Comparison of ENCODE assay signal across 12 mouse cellular contexts in the genomic region with DNA sequence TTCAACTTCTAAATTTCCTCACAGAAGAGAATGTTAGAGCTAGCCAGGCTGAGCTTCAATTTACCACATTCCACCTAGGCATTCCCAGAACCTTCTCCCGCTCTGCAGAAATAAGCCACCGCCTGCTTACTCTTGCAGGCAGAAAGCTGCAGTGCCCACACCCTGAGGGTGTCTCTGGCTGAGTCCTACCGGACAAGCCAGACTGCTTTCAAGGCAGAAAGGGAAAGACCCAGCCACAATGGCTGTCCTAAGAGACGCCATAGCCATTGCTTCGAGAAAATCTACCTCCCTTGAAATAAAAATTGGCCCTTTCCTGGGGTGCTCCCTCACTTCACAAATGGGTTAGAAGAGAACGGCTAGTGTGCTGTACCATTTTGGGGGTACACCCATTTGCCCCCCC.
DNase-seq lines count a peak whose midpoint lies in the region; ATAC-seq and TF ChIP-seq lines count a peak whose summit lies in the region.
"Had no signal": no experiment of that assay in that cellular context is flagged by ENCODE, and none has a peak within 500 bp of the region (broad histone marks: within the 10 kb centered on the region; RNA-seq: fewer than 3 reads in every experiment).

No protein-coding gene starts in this region.

- ATAC-seq in forebrain, embryonic 11.5 days (replicated peaks; ENCODE audit: low FRiP score), result no peak
- no peak for ATAC-seq in hindbrain, embryonic 16.5 days
- no peak for ATAC-seq in neural tube, embryonic 15.5 days (ENCODE audit: low FRiP score)

- peaks cover 11% of the 10 kb centered on the region for H3K4me1 ChIP-seq in forebrain, embryonic 11.5 days (replicated peaks; ENCODE audit: control insufficient read depth, insufficient read depth, low read length)
- H3K4me1 ChIP-seq in hindbrain, embryonic 16.5 days (ENCODE audit: control insufficient read depth, insufficient read depth, low read depth, low read length), result peaks cover 21% of the 10 kb centered on the region
- peaks cover 33% of the 10 kb centered on the region for H3K4me1 ChIP-seq in neural tube, embryonic 15.5 days

- DNase-seq in layer of hippocampus, adult 2 months (ENCODE audit: low spot score in 2 of 2), result no peak
- DNase-seq in layer of hippocampus, adult 9-11 months, result no peak
- no peak for DNase-seq in forebrain, embryonic 11.5 days (ENCODE audit: low spot score)
- DNase-seq in lung, adult 18-20 months, result no peak
- DNase-seq in spleen, postnatal 14 days (ENCODE audit: low spot score in 2 of 2), result no peak
- DNase-seq in heart, postnatal 10 days, result no peak
- DNase-seq: gastrocnemius, postnatal 36 days; heart, postnatal 14 days had no signal

- H3K27ac ChIP-seq in layer of hippocampus, adult 2 months, result peak overlapping the region; percentile 97
- H3K27ac ChIP-seq in forebrain, embryonic 11.5 days (ENCODE audit: low read depth, low read length), result peak overlapping the region; percentile 94; the same call in 1 of the 2 replicates
- peak overlapping the region; percentile 100 for H3K27ac ChIP-seq in hindbrain, embryonic 16.5 days (ENCODE audit: low read depth, low read length)
- peak overlapping the region; percentile 100 for H3K27ac ChIP-seq in neural tube, embryonic 15.5 days (replicated peaks)
- H3K27ac ChIP-seq: limb, embryonic 15.5 days had no signal

- no peak for TF ChIP-seq CTCF in layer of hippocampus, adult 2 months (conservative IDR thresholded peaks at IDR 0.05)

- WGBS in forebrain, embryonic 11.5 days, result 48% methylated on average over 6 of the region's 6 CpGs
- 29% methylated on average over 6 of the region's 6 CpGs for WGBS in hindbrain, embryonic 16.5 days
- 24% methylated on average over 6 of the region's 6 CpGs for WGBS in neural tube, embryonic 15.5 days

- peak overlapping the region; percentile 74 for H3K4me2 ChIP-seq in forebrain, embryonic 11.5 days (ENCODE audit: low read depth, low read length, severe bottlenecking)
- peak overlapping the region; percentile 92 for H3K4me2 ChIP-seq in hindbrain, embryonic 16.5 days (ENCODE audit: low read length)
- peak overlapping the region; percentile 90 for H3K4me2 ChIP-seq in neural tube, embryonic 15.5 days
- H3K4me2 ChIP-seq: limb, embryonic 15.5 days had no signal

- H3K27me3 ChIP-seq in forebrain, embryonic 11.5 days (ENCODE audit: control insufficient read depth, insufficient read depth, low read length), result peaks cover 43% of the 10 kb centered on the region
- no peaks in the 10 kb centered on the region for H3K27me3 ChIP-seq in hindbrain, embryonic 16.5 days (replicated peaks; ENCODE audit: control insufficient read depth, insufficient read depth, low read length)
- no peaks in the 10 kb centered on the region for H3K27me3 ChIP-seq in neural tube, embryonic 15.5 days (replicated peaks)

- H3K4me3 ChIP-seq in layer of hippocampus, adult 2 months, result peak overlapping the region; percentile 80
- H3K4me3 ChIP-seq in forebrain, embryonic 11.5 days (ENCODE audit: low read depth, low read length), result peak overlapping the region; percentile 48
- H3K4me3 ChIP-seq in hindbrain, embryonic 16.5 days (ENCODE audit: low read length), result peak overlapping the region; percentile 73
- H3K4me3 ChIP-seq in neural tube, embryonic 15.5 days (replicated peaks), result peak overlapping the region; percentile 64
- H3K4me3 ChIP-seq: erythroblast, embryonic 14.5 days; limb, embryonic 15.5 days had no signal

- intact Hi-C loops in heart, postnatal 10 days (cut with DNase I), result no loop called here

- H3K9me3 ChIP-seq in forebrain, embryonic 11.5 days (ENCODE audit: control insufficient read depth, low read length), result no peaks in the 10 kb centered on the region
- H3K9me3 ChIP-seq in hindbrain, embryonic 16.5 days (ENCODE audit: control insufficient read depth, low read length), result no peaks in the 10 kb centered on the region
- H3K9me3 ChIP-seq in neural tube, embryonic 15.5 days (replicated peaks), result no peaks in the 10 kb centered on the region
- H3K9me3 ChIP-seq: limb, embryonic 15.5 days had no signal

- no peaks in the 10 kb centered on the region for H3K36me3 ChIP-seq in forebrain, embryonic 11.5 days (ENCODE audit: control insufficient read depth, insufficient read depth, low read length)
- H3K36me3 ChIP-seq in hindbrain, embryonic 16.5 days (ENCODE audit: control insufficient read depth, insufficient read depth, low read length), result no peaks in the 10 kb centered on the region
- H3K36me3 ChIP-seq in neural tube, embryonic 15.5 days, result no peaks in the 10 kb centered on the region
- H3K36me3 ChIP-seq: limb, embryonic 15.5 days had no signal

- peak overlapping the region; percentile 55 for H3K9ac ChIP-seq in forebrain, embryonic 11.5 days (ENCODE audit: low read length)
- H3K9ac ChIP-seq in hindbrain, embryonic 16.5 days (ENCODE audit: low read depth, low read length), result peak overlapping the region; percentile 88
- peak overlapping the region; percentile 96 for H3K9ac ChIP-seq in neural tube, embryonic 15.5 days (replicated peaks)
- H3K9ac ChIP-seq: limb, embryonic 15.5 days had no signal
